Mouse (Mus musculus) limb, embryonic 10.5 days (tissue): ENCODE results near the gene Cldn16. TPM values are rescaled to one million over a fixed set of nuclear protein-coding genes. Genes with fewer than 3 reads are reported as not detected.
"Not testable (repeated sequence)": the region's sequence is repeated elsewhere in the genome, so short reads cannot be mapped to it uniquely, and the experiment has no call there.

ENCODE experiments used
- DNase-seq: peaks from one replicate; pipeline ENCODE4 v3.0.0-alpha.2; 2017; ENCODE audit warnings: low spot score
- H3K27ac ChIP-seq: fragments of 300-500 bp; sonication (generic); 2 replicates; pipeline ENCODE4 v1.5.1; 2016; ENCODE audit warnings: mild to moderate bottlenecking
- H3K27me3 ChIP-seq: fragments of 300-500 bp; sonication (generic); 2 replicates; pipeline ENCODE4 v1.6.1; 2016; ENCODE audit warnings: low read depth, mild to moderate bottlenecking; ENCODE audit not compliant: poor library complexity, severe bottlenecking
- H3K36me3 ChIP-seq: fragments of 300-500 bp; sonication (generic); 2 replicates; pipeline ENCODE4 v1.6.1; 2016; ENCODE audit warnings: mild to moderate bottlenecking, moderate library complexity
- H3K4me1 ChIP-seq: fragments of 300-500 bp; sonication (generic); 2 replicates; pipeline ENCODE4 v1.6.1; 2016
- H3K4me3 ChIP-seq: fragments of 300-500 bp; sonication (generic); 2 replicates; pipeline ENCODE4 v1.5.1; 2016; ENCODE audit warnings: mild to moderate bottlenecking, moderate library complexity
- H3K9me3 ChIP-seq: fragments of 300-500 bp; sonication (generic); replicated peaks from 2 replicates; pipeline ENCODE4 v1.6.1; 2016; ENCODE audit warnings: mild to moderate bottlenecking
- WGBS: fragments of 180-500 bp; shearing (Covaris S2); methylation state at CpG from one replicate; pipeline ENCODE4 v1.1.7; 2016; 5-methylcytosine and 5-hydroxymethylcytosine counted together
- polyA plus RNA-seq: library from polyadenylated mRNA; unstranded; fragments of >200 nt; fragmentation: Nextera tagmentation; extraction: Ambion mirVana; gene quantifications from 2 replicates; pipeline ENCODE4 v1.2.1, GENCODE M21; 2016

The Cldn16 gene
- polyA plus RNA-seq, 1 experiment from 2014 or later, result not detected

- not testable (repeated sequence) for H3K4me1 ChIP-seq, H3K4me3 ChIP-seq, H3K27me3 ChIP-seq, H3K9me3 ChIP-seq, H3K27ac ChIP-seq, H3K36me3 ChIP-seq, DNase-seq
- 93% methylated on average over 3 of the region's 3 CpGs for WGBS
Measured at GRCm38 (mm10) chr16:26499705-26500104, 36.8 kb downstream of the Cldn16 start.

DNA sequence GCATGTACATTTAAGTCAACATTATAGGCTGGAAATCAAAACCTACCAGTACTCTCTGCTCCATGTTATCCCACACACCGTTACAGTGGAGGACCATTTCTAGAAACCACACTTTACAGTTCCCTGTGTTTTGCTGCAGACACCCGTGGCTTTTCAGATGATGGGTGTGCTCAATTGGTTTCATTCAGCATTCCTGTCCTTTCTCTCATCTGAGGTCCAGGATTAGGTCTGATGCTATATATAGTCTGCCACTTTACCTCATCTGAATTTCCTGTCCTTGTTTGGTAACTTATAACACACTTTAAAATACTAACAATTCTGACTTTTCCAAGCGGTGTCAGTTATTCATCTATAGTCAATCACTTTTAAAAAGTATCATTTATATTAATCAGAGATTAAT lies 37.8 kb downstream of the Cldn16 start:
- H3K27ac ChIP-seq, result no peak overlapping the region
- no peak overlapping the region for H3K4me3 ChIP-seq
- no peaks in the 10 kb centered on the region for H3K9me3 ChIP-seq
- no peaks in the 10 kb centered on the region for H3K4me1 ChIP-seq
- DNase-seq, result no peak
- no peaks in the 10 kb centered on the region for H3K36me3 ChIP-seq
- WGBS, result 88% methylated on average over 3 of the region's 3 CpGs
- H3K27me3 ChIP-seq, result no peaks in the 10 kb centered on the region

DNA sequence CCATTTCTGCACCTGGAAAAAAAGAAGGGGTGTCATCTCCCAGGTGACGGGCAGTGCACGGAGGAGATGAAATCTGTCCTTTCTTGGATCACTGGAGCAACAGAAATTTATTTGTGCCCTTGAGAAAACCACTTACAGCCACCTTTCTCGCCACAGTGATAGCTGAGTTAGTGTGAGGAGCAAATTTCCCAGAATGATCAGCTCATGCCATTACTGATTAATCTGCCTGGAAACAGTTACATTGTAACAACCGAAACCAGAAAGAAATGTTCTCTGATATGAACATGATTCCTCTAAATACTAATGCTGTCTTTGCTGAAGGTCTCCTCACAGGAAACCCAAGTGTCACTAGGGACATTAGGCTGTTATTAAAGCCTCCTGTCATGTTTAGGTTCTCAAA lies 42.0 kb downstream of the Cldn16 start:
- Histone ChIP-seq H3K4me1 (no peaks in the 10 kb centered on the region), H3K9me3 (no peaks in the 10 kb centered on the region), H3K27ac (no peak overlapping the region), H3K36me3 (no peaks in the 10 kb centered on the region), H3K4me3 (no peak overlapping the region), H3K27me3 (no peaks in the 10 kb centered on the region)
- WGBS, result 87% methylated on average over 4 of the region's 4 CpGs
- no peak for DNase-seq

DNA sequence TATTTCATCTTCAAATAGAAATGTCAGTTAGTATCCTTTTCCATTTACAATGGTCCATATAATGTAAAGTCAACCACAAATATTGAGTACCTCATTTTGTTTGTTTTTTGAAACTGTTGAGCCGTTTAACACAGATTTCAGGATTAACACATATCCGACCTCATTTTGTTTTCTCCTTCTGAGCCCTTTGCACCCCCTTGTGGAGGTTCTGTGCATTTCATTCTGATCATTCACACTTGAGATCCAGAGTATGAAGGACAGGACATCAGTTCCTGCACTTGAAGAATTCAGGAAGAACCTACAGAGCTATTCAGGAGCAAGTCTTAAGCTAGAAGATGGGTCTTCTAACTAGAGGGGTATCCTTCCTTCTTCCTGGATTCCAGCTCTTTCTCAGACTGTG lies 56.7 kb downstream of the Cldn16 start:
- Histone ChIP-seq H3K36me3 (no peaks in the 10 kb centered on the region), H3K27ac (no peak overlapping the region), H3K9me3 (no peaks in the 10 kb centered on the region), H3K4me3 (no peak overlapping the region), H3K4me1 (peaks cover 8% of the 10 kb centered on the region), H3K27me3 (no peaks in the 10 kb centered on the region)
- WGBS, result 74% methylated on average over 2 of the region's 2 CpGs
- no peak for DNase-seq

DNA sequence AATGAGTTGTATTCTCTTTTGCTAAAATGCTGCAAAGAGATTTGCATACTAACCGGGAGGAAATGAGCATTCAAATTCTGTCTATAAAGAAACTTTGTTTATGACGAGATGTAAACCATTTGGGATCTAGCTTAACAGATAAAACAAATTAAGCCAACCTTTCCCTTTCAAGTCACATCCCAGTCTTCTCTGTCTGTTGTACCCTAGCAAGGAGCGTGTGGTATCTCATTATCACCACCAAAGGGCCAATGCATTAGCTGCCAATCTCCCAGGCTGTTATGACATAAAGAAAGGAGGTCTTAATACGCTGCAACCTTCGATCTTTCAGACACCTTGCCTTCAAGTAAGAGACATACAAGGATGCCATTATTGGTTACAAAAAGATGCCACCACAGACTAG lies 62.9 kb downstream of the Cldn16 start:
- Histone ChIP-seq H3K27ac (no peak overlapping the region), H3K27me3 (no peaks in the 10 kb centered on the region), H3K4me3 (no peak overlapping the region), H3K36me3 (no peaks in the 10 kb centered on the region), H3K9me3 (no peaks in the 10 kb centered on the region), H3K4me1 (peaks cover 9% of the 10 kb centered on the region)
- 81% methylated on average over 5 of the region's 5 CpGs for WGBS
- DNase-seq, result no peak

- Histone ChIP-seq H3K4me1 (peaks cover 8% of the 10 kb centered on the region), H3K27me3 (no peaks in the 10 kb centered on the region), H3K4me3 (no peak within 1 kb of the TSS), H3K36me3 (no peaks in the 10 kb centered on the region), H3K9me3 (no peaks in the 10 kb centered on the region), H3K27ac (no peak within 1 kb of the TSS)
- no peak for DNase-seq
- WGBS, result 83% methylated on average over 4 of the region's 4 CpGs
Measured at GRCm38 (mm10) chr16:26526669-26527068, 63.7 kb downstream of the Cldn16 start, which contains the start of gene Tmem207. Gene Tmem207 (minus strand): TSS chr16:26526769.

- Histone ChIP-seq H3K27ac (no peak overlapping the region), H3K9me3 (no peaks in the 10 kb centered on the region), H3K4me3 (no peak overlapping the region), H3K36me3 (no peaks in the 10 kb centered on the region), H3K4me1 (peaks cover 8% of the 10 kb centered on the region), H3K27me3 (no peaks in the 10 kb centered on the region)
- 72% methylated on average over 10 of the region's 10 CpGs for WGBS
- DNase-seq, result no peak
Measured at GRCm38 (mm10) chr16:26527931-26528666, 65.2 kb downstream of the Cldn16 start.

- Histone ChIP-seq H3K4me1 (peaks cover 12% of the 10 kb centered on the region), H3K27me3 (no peaks in the 10 kb centered on the region), H3K9me3 (no peaks in the 10 kb centered on the region), H3K27ac (no peak overlapping the region), H3K36me3 (no peaks in the 10 kb centered on the region), H3K4me3 (no peak overlapping the region)
- WGBS, result 86% methylated on average over 1 of the region's 1 CpGs
- no peak for DNase-seq
Measured at GRCm38 (mm10) chr16:26530451-26530850, 67.5 kb downstream of the Cldn16 start.

DNA sequence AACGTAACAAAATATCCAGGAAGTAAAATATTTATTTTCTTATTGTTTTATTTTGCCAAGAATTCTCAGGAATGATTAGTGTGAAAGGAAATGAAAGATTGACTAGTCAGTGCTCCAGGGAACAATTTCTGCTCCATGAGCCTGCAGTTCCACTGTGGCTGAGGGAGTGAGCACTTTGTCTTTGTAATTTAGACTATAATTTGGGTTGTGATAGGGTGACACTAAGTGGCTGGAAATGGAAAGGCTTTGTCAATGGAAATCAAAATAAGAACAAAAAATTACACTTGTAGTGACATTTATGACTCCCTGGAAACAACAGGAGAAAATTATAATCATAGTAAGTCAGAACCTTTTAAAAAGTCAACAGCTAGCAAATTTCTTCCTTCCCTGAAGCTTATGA lies 69.4 kb downstream of the Cldn16 start:
- Histone ChIP-seq H3K27ac (no peak overlapping the region), H3K4me3 (no peak overlapping the region), H3K36me3 (no peaks in the 10 kb centered on the region), H3K4me1 (peaks cover 12% of the 10 kb centered on the region), H3K27me3 (no peaks in the 10 kb centered on the region), H3K9me3 (no peaks in the 10 kb centered on the region)
- DNase-seq, result no peak
- 91% methylated on average over 1 of the region's 1 CpGs for WGBS

Other genes with a start within 250 kb of the Cldn16 start
- 2.8 and 3.5 TPM in 2 replicates for gene Cldn1, start 91.3 kb upstream of the Cldn16 start, polyA plus RNA-seq
- gene Tmem207, start 63.6 kb downstream of the Cldn16 start, polyA plus RNA-seq, result not detected in 2 replicates
- 4.0 and 5.5 TPM in 2 replicates for gene Il1rap, start 118.6 kb downstream of the Cldn16 start, polyA plus RNA-seq